Mouse (Mus musculus): ENCODE measurements around the gene Gm15319.
"Not testable (repeated sequence)": the region's sequence is repeated elsewhere in the genome, so short reads cannot be mapped to it uniquely, and the experiment has no call there.

Gene Gm15319

DNA sequence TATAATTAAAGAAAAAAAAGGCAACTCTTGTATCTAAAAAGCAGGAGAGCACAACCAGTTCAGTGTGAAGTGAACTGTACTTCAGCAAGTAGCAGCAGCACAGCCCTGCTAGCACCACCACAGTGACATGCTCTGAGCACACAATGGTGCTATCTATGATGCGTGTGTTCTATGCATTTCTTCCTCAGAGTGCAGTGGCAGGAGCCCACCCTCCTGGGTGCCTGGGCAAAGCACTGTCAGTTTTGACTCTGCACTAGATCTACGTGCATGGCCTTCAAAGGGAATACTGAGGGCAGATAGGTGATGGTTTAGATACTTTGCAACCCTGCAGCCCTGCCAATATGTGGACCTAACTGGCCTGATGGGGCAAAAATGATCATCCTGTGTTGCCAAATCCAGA, at the start of gene Gm15319:
Gm15319 (minus strand) TSS at position 101 of the 400 bp plus-strand sequence.
- not testable (repeated sequence) for DNase-seq (ENCODE audit: extremely low spot score)

DNA sequence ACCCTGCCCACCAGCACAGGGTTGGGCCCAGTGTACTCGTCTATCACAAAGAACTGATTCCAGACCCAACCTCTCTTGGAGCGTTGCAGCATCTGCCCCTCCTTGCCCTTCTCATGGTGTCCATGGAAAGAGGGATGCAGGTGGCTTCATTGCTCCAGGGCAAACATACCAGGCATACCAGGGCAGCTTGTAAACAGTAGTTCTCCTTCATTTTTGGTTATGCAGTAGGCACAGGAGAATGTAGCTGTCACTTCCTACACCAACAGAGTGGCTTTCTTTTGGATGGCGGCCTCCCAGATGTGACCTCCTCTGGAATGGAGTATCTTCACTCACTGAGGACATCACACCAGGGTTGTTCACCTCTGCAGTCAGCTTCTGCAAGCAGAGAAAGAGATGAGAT, 47.3 kb upstream of the Gm15319 start:
- not testable (repeated sequence) for DNase-seq (ENCODE audit: extremely low spot score)

DNA sequence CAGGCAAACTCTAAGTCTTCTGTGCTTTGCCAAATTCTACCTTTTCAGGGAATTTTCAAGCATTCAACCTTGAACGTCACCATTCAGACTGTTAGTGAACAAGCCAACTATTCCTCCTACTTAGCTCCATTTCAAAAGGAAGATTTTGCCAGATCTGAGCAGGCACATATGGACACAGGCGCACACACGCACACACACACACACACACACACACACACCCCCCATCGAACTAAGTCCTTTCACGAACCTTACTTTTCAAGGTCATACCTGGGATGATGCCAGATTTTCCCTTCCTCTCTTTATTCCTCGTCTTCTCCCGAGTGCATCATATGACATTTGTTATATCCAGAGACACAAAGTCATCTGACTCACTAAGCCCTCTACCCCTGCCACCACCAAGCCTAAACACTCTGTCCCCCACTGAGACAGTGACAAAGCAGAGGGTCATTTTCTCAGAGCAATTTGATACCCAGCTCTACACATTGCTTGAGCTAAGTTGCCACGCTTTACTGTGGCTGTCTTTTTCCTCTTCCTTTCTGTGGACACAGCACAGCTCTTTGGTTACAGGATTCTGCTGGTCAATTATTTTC, 45.5 kb upstream of the Gm15319 start:
- DNase-seq (ENCODE audit: extremely low spot score) = peak; percentile 0

DNA sequence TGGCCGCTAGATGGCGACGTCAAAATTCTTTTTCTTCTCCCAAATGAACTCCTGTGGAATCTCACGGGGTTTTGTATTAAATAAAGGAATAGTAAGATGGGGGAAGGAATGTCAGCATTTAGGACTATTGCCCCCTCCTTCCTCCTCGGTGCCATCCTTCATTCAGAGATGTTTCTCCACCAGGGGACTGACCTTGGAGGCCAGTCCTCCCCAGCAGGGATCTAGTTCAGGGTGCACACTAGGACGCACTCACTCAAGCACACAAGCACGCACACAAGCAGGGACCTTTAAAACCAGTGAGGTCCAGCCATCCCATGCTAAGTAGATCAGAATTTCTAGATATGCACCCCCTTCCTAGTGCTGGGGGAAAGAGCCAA, 26.3 kb upstream of the Gm15319 start:
- not testable (repeated sequence) for DNase-seq (ENCODE audit: extremely low spot score)

DNA sequence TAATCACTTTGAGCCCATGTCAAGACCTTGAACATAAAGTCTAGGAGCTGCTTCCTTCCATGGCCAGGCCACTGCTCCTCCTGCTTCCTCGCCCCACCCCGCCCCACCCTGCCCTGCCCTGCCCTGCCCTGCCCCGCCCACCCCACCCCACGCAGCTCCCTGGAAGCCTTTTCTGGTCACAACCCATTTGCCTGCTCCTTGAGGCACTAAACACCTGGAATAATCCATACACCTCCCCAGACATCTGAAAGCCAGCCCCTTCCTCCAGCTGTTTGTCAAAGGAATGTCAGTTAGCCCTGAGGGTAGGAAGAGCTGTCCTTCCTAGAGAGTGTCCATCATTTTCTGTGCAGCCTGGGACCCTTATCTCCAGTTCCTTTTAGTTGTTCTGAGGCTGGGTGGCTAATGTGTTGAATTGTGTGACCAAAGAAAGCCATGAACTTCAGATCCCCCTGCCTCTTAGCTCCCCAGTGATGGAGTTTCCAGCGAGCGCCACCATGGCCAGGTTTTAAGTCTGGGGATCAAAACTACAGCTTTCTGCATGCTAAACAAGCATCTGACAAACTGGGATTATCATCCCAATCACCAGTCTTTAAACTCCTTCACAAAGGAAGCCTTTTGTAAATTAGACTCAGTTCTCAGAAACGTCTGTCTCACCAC, 25.8 kb upstream of the Gm15319 start:
- not testable (repeated sequence) for DNase-seq (ENCODE audit: extremely low spot score)

DNA sequence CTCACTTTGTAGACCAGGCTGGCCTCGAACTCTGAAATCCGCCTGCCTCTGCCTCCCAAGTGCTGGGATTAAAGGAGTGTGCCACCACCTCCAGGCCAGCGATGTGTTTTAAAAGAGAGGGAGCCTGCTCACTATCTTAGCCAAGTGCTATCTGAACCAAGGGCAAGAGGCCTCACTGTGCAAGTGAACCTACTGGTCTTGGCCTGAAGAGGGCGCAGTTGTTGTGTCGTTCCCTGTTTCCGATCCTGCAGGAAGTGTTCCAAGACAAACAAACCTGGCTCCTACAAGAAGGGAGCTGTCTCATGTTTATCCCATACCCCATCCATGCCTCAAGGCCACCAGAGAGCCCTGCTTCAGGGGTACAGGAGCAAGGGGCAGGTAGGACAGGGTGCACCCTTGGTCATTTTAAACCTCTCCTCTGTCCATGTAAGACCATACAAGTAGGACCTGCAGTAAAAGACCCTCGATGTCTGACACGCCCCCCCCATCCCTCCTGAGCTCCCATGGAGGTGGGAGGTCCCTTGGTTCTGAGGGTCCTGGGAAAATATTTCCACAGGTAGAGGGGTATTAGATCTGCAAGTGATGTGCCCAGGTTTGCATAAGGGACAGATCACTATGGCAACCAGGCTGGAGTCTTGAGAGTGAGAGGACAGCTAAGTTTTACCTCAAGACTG, 24.2 kb upstream of the Gm15319 start:
- not testable (repeated sequence) for DNase-seq (ENCODE audit: extremely low spot score)

DNA sequence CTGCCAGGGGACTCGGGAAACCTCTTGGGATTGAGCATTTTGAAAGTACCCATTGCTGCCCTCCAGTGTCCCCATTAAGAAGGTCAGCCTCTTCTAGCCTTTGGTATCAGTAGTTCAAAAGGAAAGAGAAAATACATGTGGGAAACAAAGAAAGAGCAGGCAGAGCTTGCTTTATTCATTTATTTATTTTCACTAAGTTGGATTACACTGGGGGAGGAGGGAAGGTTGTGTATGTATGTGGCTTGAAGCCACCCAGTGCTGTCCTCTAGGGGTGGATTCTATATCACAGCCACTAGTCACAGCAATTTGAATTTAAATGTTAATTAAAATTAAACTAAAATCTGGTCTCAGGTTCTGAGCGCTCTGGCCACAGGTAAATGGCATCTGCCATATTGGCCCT, 22.0 kb upstream of the Gm15319 start:
- DNase-seq (ENCODE audit: extremely low spot score) = not testable (repeated sequence)

DNA sequence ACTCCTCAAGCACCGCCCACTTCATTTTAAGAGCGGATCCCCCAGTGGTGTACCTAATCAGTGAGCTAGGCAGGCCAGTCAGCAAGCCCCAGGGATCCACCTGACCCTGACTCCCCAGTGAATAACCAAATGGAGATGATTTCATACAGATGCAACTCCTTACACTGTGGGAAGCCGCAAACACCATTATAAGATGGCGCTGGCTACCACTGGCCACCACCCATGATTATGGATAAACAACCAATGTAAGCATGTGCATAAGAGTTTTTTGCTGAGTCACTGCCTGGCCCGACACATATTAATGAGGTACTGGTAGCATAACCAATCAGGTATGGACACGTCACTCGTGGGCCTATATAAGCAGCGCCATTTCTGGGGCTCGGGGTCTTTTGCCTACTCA, 21.1 kb upstream of the Gm15319 start:
- DNase-seq (ENCODE audit: extremely low spot score) = not testable (repeated sequence)

DNA sequence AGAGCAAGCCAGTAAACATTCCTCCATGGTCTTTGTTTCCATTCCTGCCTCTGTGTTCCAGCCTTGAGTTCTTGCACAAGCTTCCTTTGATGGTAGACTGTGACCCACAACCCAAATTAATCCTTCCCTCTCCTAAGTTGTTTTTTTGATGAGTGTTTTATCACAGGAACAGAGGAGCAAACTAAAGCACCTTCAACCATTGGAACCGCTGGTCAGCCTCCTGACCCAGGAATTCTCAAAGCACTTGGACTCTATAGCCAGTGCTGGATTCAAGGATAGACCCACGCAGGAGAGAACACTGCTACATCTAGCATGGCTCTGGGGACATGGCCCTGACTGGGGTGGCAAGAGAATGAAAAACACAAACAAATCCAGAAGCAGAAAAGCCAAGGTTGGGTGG, 19.1 kb upstream of the Gm15319 start:
- not testable (repeated sequence) for DNase-seq (ENCODE audit: extremely low spot score)

DNA sequence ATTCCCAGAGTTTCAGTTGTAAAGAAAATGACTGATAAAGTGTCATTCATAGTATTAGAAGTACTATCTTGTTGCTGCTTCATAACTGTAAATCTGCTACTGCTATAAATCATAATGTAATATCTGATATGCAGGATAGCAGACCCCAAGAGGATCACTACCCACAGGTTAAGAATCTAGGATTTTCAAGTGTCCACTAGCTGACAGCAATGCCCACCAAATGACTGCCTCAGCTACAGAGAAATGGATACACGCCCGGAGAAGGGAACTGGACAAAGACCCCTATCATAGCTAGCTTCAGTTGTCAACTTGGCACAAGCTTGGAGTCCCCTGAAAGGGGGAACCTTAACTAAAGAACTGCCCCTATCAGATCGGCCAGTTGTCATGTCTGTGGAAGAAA, 18.6 kb upstream of the Gm15319 start:
- DNase-seq (ENCODE audit: extremely low spot score) = not testable (repeated sequence)

DNA sequence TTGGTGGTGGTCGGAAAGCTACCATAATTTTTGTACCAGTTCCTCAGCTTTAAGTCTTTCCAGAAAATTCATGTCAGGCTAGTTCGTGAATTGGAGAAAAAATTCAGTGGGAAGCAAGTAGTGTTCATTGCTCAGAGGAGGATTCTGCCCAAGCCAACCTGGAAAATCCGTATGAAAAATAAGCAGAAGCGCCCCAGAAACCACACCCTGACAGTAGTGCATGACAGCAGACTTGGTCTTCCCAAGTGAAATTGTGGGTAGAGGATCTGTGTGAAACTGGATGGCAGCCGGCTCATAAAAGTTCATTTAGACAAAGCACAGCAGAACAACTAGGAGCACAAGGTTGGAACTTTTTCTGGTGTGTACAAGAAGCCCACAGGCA, 18.2 kb upstream of the Gm15319 start:
- not testable (repeated sequence) for DNase-seq (ENCODE audit: extremely low spot score)

DNA sequence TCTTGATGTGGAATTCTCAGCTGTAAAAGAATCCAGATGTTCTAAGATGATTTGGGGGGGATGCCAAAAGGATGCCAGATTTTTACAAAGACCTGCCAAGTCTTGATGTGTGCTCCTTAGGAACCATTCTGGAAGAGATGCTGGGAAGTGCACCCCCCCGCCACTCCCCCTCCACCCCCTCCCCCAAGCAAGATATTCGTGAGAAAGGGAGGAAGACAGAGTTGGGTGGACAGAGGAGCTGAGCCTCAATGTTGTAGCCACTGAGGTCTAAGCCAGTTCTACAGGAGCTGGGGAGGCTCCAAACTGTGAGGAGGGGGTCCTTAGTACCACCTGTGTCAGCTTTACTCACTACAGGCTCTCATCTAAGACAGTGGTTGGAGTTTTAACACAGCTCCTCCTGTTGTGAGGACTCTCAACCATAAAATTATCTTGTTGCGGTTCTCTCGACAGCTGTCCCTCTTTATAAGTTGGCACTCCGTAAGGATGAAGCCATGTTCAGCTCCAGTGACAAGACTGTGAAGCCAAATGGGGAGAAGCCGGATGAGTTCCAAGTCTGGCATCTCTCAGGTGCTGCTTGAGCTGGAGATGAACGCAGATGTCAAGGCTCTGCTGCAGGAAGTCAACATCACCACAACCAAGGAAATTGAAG, 17.7 kb upstream of the Gm15319 start:
- DNase-seq (ENCODE audit: extremely low spot score) = not testable (repeated sequence)

DNA sequence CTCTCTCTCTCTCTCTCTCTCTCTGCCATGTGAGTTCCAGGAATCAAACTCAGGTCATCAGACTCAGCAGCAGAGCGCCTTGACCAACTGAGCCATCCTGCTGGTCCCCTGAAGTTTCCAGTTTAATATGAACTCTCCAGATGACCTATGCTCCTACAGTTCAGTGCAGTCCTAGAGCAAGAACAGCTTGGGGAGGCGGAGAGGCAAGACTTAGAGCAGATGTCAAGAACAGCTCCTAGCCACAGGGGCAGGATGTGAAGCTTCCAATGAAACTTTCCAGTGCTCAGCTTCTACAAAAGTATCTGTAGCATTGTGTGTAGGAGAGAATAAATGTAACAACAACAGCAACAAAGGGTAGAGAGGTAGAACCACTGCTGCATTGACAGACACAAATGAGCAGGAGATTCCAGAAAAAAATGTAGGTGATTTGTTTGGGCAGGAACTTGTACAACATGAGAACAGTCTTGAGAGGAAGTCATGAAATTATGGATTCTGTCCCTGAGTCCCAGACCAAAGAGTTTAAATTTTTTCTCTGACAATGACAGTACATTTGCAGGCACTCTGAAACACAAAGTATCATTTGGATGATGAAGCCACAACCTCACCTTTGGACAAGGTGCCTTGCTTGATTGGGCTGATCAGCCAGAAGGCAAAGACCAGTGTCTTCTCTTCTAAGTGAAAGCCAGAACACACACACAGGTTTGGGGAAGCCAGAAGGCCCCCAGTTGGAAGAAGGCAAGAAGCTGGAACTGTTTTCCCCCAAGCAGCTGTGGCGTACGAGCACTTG, 16.8 kb upstream of the Gm15319 start:
- DNase-seq (ENCODE audit: extremely low spot score) = not testable (repeated sequence)

DNA sequence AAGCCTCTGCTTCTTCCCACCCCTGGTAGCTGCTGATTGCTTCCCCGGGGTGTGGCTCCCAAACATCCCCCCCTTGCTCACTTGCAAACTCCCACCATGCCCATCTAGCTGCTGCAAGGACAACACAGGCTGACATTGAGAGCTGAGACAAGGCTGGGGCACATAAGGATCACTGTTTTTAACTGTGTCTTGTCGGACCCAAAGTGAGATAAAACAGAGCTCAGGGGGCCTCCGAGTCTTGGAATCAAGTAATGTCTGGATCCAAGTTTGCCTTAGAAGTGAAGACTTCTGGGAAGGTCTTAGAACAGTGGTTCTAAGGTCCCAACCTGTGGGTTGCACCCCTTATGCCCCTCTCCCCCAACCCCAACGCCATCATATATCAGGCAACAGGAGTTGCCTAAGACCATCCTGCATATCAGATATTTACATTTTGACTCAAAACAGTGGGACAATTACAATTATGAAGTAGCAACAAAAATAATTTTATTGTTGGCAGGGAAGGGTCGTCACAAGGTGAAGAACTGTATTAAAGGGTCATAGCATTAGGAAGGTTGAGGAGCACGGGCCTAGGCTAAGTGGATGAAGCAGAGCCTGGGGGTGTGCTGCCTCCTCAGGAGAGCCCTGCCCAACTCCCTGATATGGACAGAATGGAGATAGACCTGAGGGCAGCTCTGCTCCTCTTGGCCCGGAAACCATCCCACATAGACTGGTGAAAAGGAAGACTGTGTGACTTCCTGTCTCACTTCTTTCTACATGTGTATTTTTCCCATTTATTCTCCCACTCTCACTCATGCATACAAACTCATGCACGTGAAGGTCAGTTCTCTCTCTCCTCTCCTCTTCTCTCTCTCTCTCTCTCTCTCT, 16.0 kb upstream of the Gm15319 start:
- not testable (repeated sequence) for DNase-seq (ENCODE audit: extremely low spot score)

DNA sequence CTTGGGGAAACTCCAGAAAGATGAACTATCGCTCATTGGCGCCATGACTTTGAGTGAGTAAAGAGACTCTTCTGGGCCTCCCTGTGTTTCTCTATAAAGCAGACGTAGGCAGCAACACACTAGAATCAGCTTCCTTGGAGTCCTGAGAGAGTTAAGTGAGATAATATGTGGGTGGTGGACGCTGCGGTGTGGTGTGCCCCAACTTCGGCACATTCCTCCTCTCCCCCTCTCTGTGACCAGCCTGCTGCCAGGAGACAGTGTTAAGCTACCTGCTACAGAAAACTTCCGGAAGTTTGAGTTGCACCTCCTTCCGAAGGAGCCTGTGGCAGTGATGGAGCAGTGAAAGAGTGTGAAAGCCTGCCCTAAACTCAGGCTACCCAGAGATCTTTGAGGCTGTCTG, 15.3 kb upstream of the Gm15319 start:
- DNase-seq (ENCODE audit: extremely low spot score) = not testable (repeated sequence)

DNA sequence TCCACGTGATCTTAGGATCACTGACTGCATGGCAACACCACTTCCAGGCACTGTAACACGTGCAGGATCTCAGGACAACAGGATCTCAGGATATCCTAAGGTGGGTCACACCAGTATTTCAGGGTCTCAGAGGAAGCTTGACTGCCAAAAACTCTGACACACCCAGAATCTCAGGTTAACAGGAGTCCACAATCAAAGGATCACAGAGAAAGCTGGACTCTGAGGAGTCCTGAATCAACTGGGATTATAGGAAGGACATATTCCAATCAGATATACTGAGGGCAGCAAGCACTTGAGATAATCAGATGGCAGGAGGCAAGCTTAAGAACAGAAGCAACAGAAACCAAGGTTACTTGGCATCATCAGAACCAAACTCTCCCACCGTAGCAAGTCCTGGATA, 12.7 kb upstream of the Gm15319 start:
- not testable (repeated sequence) for DNase-seq (ENCODE audit: extremely low spot score)

DNA sequence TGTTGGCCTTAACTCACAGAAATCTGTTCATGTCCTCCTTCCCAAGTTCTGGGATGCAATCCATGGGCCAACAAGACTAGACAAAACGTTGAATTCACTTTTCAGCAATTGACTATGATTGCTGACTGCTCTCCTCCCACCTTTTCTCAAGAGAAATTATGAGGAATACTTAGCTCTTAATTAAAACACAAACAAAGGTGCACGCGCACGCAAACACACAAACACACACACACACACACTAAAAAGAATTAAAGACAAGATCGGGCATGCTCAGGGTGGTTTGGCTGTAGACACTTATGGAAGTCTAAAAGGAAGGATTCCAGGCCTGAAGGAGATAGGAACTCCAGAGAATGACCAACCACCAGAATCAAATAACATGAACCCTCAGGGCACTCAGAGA, 6.6 kb downstream of the Gm15319 start:
- not testable (repeated sequence) for DNase-seq (ENCODE audit: extremely low spot score)

DNA sequence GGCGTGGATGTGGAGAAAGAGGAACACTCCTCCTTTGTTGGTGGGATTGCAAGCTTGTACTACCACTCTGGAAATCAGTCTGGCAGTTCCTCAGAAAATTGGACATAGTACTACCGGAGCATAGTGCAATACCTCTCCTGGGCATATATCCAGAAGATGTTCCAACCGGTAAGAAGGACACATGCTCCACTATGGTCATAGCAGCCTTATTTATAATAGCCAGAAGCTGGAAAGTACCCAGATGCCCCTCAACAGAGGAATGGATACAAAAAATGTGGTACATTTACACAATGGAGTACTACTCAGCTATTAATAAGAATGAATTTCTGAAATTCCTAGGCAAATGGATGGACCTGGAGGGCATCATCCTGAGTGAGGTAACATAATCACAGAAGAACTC, 9.4 kb downstream of the Gm15319 start:
- DNase-seq (ENCODE audit: extremely low spot score) = not testable (repeated sequence)

DNA sequence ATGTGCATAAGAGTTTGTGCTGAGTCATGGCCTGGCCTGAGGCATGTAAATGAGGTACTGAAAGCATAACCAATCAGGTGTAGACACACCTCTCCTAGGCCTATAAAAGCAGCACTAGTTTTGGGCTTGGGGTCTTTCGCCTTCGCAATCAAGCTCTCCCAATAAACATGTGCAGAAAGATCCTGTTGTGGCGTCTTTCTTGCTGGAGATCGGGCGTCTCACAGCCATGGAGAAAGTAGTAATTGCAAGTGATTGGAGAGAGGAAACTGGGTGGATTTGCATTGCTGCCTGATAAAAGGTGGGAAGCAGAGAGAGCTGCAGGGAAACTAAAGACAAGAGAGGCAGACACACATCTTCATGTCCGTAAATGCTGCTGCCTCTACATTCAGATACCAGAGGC, 60.3 kb downstream of the Gm15319 start:
- DNase-seq (ENCODE audit: extremely low spot score) = not testable (repeated sequence)

DNA sequence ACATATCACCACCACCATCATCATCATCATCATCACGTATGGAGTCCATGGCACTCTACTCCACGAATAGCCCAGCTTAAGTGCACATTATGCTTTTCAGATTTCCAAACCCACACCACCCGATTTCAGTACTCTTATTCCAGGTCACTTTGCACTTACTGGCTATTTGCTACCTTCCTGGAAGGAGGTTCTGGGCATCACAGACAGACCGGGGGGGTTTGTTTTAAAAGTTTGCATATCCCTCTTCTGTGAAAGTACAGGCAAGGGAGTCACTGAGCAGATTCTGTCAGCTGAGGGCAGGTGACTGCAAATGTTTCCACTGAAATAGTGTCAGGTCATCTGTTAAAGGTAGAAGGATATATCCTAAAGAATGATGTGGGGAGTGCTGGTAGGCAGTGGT, 63.0 kb downstream of the Gm15319 start:
- not testable (repeated sequence) for DNase-seq (ENCODE audit: extremely low spot score)
